Mouse (Mus musculus) intestine, postnatal 0 days (tissue): Measurements from ENCODE around the gene Scnm1. TPM values are rescaled to one million over a fixed set of nuclear protein-coding genes. Genes with fewer than 3 reads are reported as not detected.
A peak's percentile ranks its signal among the peaks of the same experiment; 100 is the strongest.

Experiments used
- ATAC-seq: fragments of 200-750 bp; cut with Nextera tagmentation; 2 replicates; pipeline ENCODE4 v1.8.0; 2017; ENCODE audit warnings: mild to moderate bottlenecking, moderate TSS enrichment, moderate library complexity
- H3K27ac ChIP-seq: fragments of 300-500 bp; sonication (generic); 2 replicates; pipeline ENCODE4 v1.5.1; 2014; ENCODE audit warnings: mild to moderate bottlenecking, low read depth, low read length, moderate library complexity
- H3K27me3 ChIP-seq: fragments of 300-500 bp; sonication (generic); replicated peaks from 2 replicates; pipeline ENCODE4 v1.6.1; 2014; ENCODE audit warnings: low read length, mixed read lengths; ENCODE audit not compliant: control insufficient read depth, insufficient read depth
- H3K36me3 ChIP-seq: fragments of 300-500 bp; sonication (generic); 2 replicates; pipeline ENCODE4 v1.6.1; 2014; ENCODE audit warnings: mild to moderate bottlenecking, moderate library complexity; ENCODE audit not compliant: control insufficient read depth, insufficient read depth
- H3K4me1 ChIP-seq: fragments of 300-500 bp; sonication (generic); replicated peaks from 2 replicates; pipeline ENCODE4 v1.6.1; 2014; ENCODE audit warnings: antibody characterized with exemption, low read length, mixed read lengths; ENCODE audit not compliant: control insufficient read depth, insufficient read depth
- H3K4me2 ChIP-seq: fragments of 300-500 bp; sonication (generic); replicated peaks from 2 replicates; pipeline ENCODE4 v1.6.1; 2014; ENCODE audit warnings: low read depth, mild to moderate bottlenecking, moderate library complexity
- H3K4me3 ChIP-seq: fragments of 300-500 bp; sonication (generic); 2 replicates; pipeline ENCODE4 v1.5.1; 2014; ENCODE audit warnings: low read depth, low read length
- H3K9ac ChIP-seq: fragments of 300-500 bp; sonication (generic); 2 replicates; pipeline ENCODE4 v1.6.1; 2014; ENCODE audit warnings: mild to moderate bottlenecking, low read depth, low read length
- H3K9me3 ChIP-seq: fragments of 300-500 bp; sonication (generic); 2 replicates; pipeline ENCODE4 v1.6.1; 2016; ENCODE audit warnings: mixed run types; ENCODE audit not compliant: control insufficient read depth
- CTCF ChIP-seq: sonication (generic); IDR thresholded peaks from 2 replicates; pipeline ENCODE4 v1.5.1; 2016; ENCODE audit warnings: low read depth, mild to moderate bottlenecking, control low read depth, antibody characterized with exemption, moderate library complexity
- WGBS: fragments of 180-500 bp; shearing (Covaris S2); extraction: QIAGEN DNeasy Blood & Tissue Kit; methylation state at CpG from one replicate; pipeline ENCODE4 v1.1.7; 2014; 5-methylcytosine and 5-hydroxymethylcytosine counted together
- polyA plus RNA-seq: library from polyadenylated mRNA; unstranded; fragments of >200 nt; fragmentation: Nextera tagmentation; extraction: Ambion mirVana; gene quantifications from 2 replicates; pipeline ENCODE4 v1.2.1, GENCODE M21; 2015

Gene Scnm1
- polyA plus RNA-seq, 1 experiment from 2014 or later: 49.3 TPM

DNA sequence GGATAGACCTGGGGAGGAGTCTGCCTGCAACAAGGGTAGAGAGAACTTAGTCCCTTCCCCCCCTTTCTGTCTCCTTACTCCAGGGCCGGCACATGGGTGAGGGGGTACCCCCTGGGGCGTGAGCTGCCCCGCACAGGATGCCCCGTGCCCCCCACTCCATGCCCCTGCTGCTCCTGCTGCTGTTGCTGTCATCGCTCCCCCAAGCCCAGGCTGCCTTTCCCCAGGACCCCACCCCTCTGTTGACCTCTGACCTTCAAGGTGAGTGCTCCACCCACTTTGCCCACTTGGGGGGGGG lies 30.4 kb upstream of the Scnm1 start:
- no peak for TF ChIP-seq CTCF
- peaks cover 11% of the 10 kb centered on the region; the same call in 1 of the 2 replicates for H3K36me3 ChIP-seq
- H3K27ac ChIP-seq: no peak overlapping the region
- H3K27me3 ChIP-seq: peaks cover 8% of the 10 kb centered on the region; the same call in 1 of the 2 replicates
- ATAC-seq: no peak
- no peak overlapping the region for H3K4me2 ChIP-seq
- whole genome bisulfite sequencing: 87% methylated on average over 5 of the region's 5 CpGs
- peaks cover 5% of the 10 kb centered on the region; the same call in 1 of the 2 replicates for H3K4me1 ChIP-seq
- no peak overlapping the region for H3K4me3 ChIP-seq
- no peak overlapping the region for H3K9ac ChIP-seq
- H3K9me3 ChIP-seq: no peaks in the 10 kb centered on the region

DNA sequence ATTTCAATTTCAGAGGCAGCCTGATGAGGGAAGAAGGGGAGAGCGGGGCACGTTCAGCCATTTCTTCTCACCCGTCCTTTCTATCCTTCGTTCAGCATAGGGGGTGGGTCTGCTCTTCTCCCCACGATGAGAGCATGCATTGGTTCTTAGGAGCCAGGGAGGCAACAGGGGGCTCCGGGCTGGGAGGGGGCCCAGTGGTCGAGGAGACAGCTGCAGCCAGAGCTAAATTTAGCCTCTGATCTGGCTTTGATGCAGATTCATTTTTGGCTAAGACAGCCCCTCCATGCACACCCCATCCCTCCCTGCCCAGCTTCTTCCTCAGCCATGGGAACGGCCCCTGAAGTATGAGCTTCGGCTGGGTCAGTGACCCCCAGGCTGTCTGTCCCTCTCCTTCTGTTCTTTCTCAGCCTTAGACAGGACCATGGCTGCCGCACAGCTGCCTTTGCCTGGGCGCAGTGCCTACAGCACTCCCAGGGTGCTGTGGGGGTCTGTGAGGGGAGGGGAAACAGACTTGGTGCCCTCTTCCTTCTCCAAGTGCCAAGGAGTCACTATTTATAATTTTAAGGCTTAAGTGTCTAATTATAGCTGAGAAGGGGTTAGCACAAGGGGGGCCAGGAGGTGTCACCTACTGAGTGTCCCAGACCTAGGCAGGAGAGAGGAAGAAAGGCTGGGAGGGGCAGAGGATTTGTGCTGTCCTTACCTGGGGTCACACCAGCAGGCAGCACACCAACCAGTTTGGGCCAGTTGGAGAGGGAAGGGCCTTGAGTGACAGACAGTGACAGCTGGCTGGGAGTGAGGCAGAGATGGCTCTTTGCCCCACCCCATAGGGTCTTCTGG lies 29.8 kb upstream of the Scnm1 start:
- no peak overlapping the region for H3K27ac ChIP-seq
- H3K4me2 ChIP-seq: no peak overlapping the region
- H3K9ac ChIP-seq: no peak overlapping the region
- TF ChIP-seq CTCF: no peak
- 63% methylated on average over 11 of the region's 11 CpGs for WGBS
- H3K36me3 ChIP-seq: peaks cover 7% of the 10 kb centered on the region; the same call in 1 of the 2 replicates
- no peak for ATAC-seq
- H3K9me3 ChIP-seq: no peaks in the 10 kb centered on the region
- H3K4me3 ChIP-seq: no peak overlapping the region
- H3K27me3 ChIP-seq: peaks cover 8% of the 10 kb centered on the region; the same call in 1 of the 2 replicates
- H3K4me1 ChIP-seq: peaks cover 5% of the 10 kb centered on the region; the same call in 1 of the 2 replicates

DNA sequence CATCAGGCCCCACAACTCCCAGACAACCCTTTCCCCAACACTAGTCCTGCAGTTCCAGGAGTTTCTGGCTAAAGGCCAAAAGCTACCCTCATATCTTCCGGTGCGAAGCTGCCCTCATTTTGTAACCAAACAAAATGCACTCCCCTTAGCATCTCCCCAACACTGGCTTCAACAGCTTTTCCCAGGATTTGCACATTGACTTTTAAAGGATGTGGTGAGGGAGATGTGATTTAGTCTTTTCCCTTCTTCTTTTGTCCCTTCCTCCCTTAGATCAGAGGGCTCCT lies 28.5 kb upstream of the Scnm1 start:
- Histone ChIP-seq H3K27me3 (peaks cover 8% of the 10 kb centered on the region; the same call in 1 of the 2 replicates), H3K36me3 (no peaks in the 10 kb centered on the region; the same call in 1 of the 2 replicates), H3K4me3 (no peak overlapping the region), H3K9me3 (no peaks in the 10 kb centered on the region), H3K4me2 (peak overlapping the region; percentile 97; the same call in 1 of the 2 replicates), H3K9ac (no peak overlapping the region), H3K4me1 (peaks cover 5% of the 10 kb centered on the region; the same call in 1 of the 2 replicates), H3K27ac (no peak overlapping the region)
- ATAC-seq: no peak
- 57% methylated on average over 2 of the region's 2 CpGs for WGBS
- no peak for TF ChIP-seq CTCF

DNA sequence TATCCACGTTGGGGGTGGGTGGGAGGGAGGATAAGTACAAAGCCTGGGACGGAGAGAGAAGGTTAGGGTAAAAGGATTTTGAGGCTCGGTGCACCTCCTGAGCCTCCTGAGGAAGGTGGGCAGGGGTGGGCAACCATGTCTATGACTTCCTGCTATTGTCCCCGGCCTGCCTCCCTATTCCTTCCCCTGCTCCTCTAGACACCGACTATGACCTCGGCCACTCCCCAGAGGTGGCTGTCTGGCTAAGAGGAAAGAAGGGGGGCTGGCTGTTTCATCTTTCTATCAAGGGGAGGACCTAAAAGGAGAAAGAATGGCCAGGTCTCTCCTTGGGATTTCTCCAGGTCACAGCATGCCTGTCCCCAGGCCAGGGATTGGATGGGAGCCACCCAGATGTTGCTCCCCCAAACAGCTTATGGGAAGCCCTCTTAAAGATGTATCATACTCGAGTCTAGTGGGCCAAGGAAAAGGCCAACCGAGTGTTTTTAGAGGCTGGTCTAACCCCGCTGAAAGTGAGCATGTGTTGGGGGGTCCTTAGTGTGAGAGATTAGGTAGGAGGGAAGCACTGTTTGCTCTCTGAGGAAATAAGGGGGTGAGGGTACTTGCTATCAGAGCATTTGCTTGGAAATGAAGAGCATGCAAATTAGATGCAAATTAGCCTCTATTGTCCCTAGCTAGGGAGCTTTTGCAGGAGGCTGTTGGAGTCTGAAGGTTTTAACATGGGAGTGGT lies 28.0 kb upstream of the Scnm1 start:
- H3K27ac ChIP-seq: no peak overlapping the region
- H3K4me1 ChIP-seq: peaks cover 5% of the 10 kb centered on the region; the same call in 1 of the 2 replicates
- H3K27me3 ChIP-seq: peaks cover 8% of the 10 kb centered on the region; the same call in 1 of the 2 replicates
- peak overlapping the region; percentile 69 for H3K4me3 ChIP-seq
- no peak for ATAC-seq
- H3K36me3 ChIP-seq: no peaks in the 10 kb centered on the region
- H3K9me3 ChIP-seq: no peaks in the 10 kb centered on the region
- WGBS: 31% methylated on average over 9 of the region's 9 CpGs
- no peak for TF ChIP-seq CTCF
- peak overlapping the region; percentile 97 for H3K4me2 ChIP-seq
- peak overlapping the region; percentile 40; the same call in 1 of the 2 replicates for H3K9ac ChIP-seq

DNA sequence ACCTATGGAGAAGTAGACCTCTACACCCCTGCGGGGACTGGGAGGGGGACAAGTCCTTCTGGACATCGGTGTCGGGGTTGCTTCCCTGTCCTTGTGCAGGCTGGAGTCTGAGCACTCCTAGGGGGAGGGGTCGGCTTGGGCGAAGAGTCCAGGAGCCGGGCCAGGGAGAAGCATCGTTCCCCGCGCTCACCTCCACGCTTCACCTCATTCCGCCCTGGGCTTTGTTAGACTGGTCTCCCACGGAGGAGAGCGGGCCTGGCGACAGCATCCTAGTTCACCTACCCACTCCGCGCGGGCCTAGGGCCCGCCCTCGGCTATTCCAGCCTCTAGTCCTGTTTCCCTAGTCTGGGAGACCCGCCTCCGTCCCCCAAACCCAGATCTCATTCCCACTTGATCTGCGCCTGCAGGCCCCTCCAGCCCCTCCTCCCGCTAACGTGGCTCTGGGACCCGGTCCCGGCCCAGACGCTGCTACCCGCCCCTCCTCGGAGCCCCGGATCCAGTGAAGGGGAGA lies 27.3 kb upstream of the Scnm1 start:
- Histone ChIP-seq H3K4me1 (peaks cover 5% of the 10 kb centered on the region; the same call in 1 of the 2 replicates), H3K4me3 (peak overlapping the region; percentile 69), H3K9me3 (no peaks in the 10 kb centered on the region), H3K4me2 (peak overlapping the region; percentile 97), H3K27ac (no peak overlapping the region), H3K36me3 (no peaks in the 10 kb centered on the region), H3K27me3 (peaks cover 8% of the 10 kb centered on the region; the same call in 1 of the 2 replicates), H3K9ac (peak overlapping the region; percentile 40; the same call in 1 of the 2 replicates)
- no peak for TF ChIP-seq CTCF
- 4% methylated on average over 30 of the region's 30 CpGs for WGBS
- ATAC-seq: no peak
